Mouse (Mus musculus): ENCODE data around the gene Ebf4. TPM values are rescaled to one million over a fixed set of nuclear protein-coding genes. Genes with fewer than 3 reads are reported as not detected.

The Ebf4 gene
- 0.37 and 0.78 TPM in 2 replicates for polyA plus RNA-seq (2015; fragmentation: Nextera tagmentation; extraction: Ambion mirVana)

GRCm38 (mm10) chr2:130294936-130295277 is at the start of gene Ebf4:
TSS of gene Ebf4 (plus strand) at chr2:130295169.

GRCm38 (mm10) chr2:130274149-130274861 is 20.7 kb upstream of the Ebf4 start, which contains the start of gene Nop56:
TSS of gene Nop56 (plus strand) at chr2:130274430.

GRCm38 (mm10) chr2:130283854-130284654 is 10.9 kb upstream of the Ebf4 start, which contains the start of gene Idh3b:
TSS of gene Idh3b (minus strand) at chr2:130284547.

GRCm38 (mm10) chr2:130397186-130397985 is 102.4 kb downstream of the Ebf4 start, which contains the start of gene Cpxm1:
TSS of gene Cpxm1 (minus strand) at chr2:130397574.

GRCm38 (mm10) chr2:130404939-130405338 is 110.0 kb downstream of the Ebf4 start, which contains the start of the genes Gm28372 and 1700020A23Rik:
TSS of gene Gm28372 (plus strand) at chr2:130405239.
TSS of gene 1700020A23Rik (plus strand) at chr2:130405259.

GRCm38 (mm10) chr2:130406178-130406577 is 111.2 kb downstream of the Ebf4 start, which contains the start of gene Tmem239:
TSS of gene Tmem239 (plus strand) at chr2:130406478.

Other genes with a start within 250 kb of the Ebf4 start
- not detected in 2 replicates for gene Tgm6, start 182.8 kb upstream of the Ebf4 start, polyA plus RNA-seq (2015; fragmentation: Nextera tagmentation; extraction: Ambion mirVana)
- gene Snrpb, start 115.8 kb upstream of the Ebf4 start, polyA plus RNA-seq (2015; fragmentation: Nextera tagmentation; extraction: Ambion mirVana), result 413 and 428 TPM in 2 replicates
- 0.13 TPM in 1 of 2 replicates, not detected in the other for gene Tmc2, start 100.0 kb upstream of the Ebf4 start, polyA plus RNA-seq (2015; fragmentation: Nextera tagmentation; extraction: Ambion mirVana)
- 207 and 228 TPM in 2 replicates for gene Nop56, start 20.7 kb upstream of the Ebf4 start, polyA plus RNA-seq (2015; fragmentation: Nextera tagmentation; extraction: Ambion mirVana)
- 84.4 and 94.5 TPM in 2 replicates for gene Idh3b, start 10.6 kb upstream of the Ebf4 start, polyA plus RNA-seq (2015; fragmentation: Nextera tagmentation; extraction: Ambion mirVana)
- 18.5 and 23.9 TPM in 2 replicates for gene Cpxm1, start 102.4 kb downstream of the Ebf4 start, polyA plus RNA-seq (2015; fragmentation: Nextera tagmentation; extraction: Ambion mirVana)
- not detected in 2 replicates for gene Gm28372, start 110.1 kb downstream of the Ebf4 start, polyA plus RNA-seq (2015; fragmentation: Nextera tagmentation; extraction: Ambion mirVana)
- gene 1700020A23Rik, start 110.1 kb downstream of the Ebf4 start, polyA plus RNA-seq (2015; fragmentation: Nextera tagmentation; extraction: Ambion mirVana), result not detected in 2 replicates
- gene Tmem239, start 111.3 kb downstream of the Ebf4 start, polyA plus RNA-seq (2015; fragmentation: Nextera tagmentation; extraction: Ambion mirVana), result not detected in 2 replicates
- gene Vps16, start 129.2 kb downstream of the Ebf4 start, polyA plus RNA-seq (2015; fragmentation: Nextera tagmentation; extraction: Ambion mirVana), result 51.9 and 56.3 TPM in 2 replicates
- 3.8 and 4.5 TPM in 2 replicates for gene Pced1a, start 129.5 kb downstream of the Ebf4 start, polyA plus RNA-seq (2015; fragmentation: Nextera tagmentation; extraction: Ambion mirVana)
- 36.1 and 43.6 TPM in 2 replicates for gene Ptpra, start 155.1 kb downstream of the Ebf4 start, polyA plus RNA-seq (2015; fragmentation: Nextera tagmentation; extraction: Ambion mirVana)